Comparison of ENCODE assay signal across 1 mouse cellular context in genomic region chr6:113639201-113639600, GRCm38 (mm10).
TF ChIP-seq lines count a peak whose summit lies in the region.

No protein-coding gene starts in this region.

TF ChIP-seq in MEL, 35 proteins besides CTCF, POLR2A, EP300 and RAD21:
- peak; percentile 46; the same call in 1 of the 2 replicates for TF ChIP-seq MAFK (IDR thresholded peaks at IDR 0.05; ENCODE audit: borderline replicate concordance, low read depth, low read length)
- TF ChIP-seq ELF1 (IDR thresholded peaks at IDR 0.05; ENCODE audit: low read depth, low read length), result no peak
- no peak for TF ChIP-seq ZNF384 (IDR thresholded peaks at IDR 0.05; ENCODE audit: low read depth, low read length)
- TF ChIP-seq CHD1 (IDR thresholded peaks at IDR 0.05; ENCODE audit: low read depth, low read length), result no peak
